In the genomic region with DNA sequence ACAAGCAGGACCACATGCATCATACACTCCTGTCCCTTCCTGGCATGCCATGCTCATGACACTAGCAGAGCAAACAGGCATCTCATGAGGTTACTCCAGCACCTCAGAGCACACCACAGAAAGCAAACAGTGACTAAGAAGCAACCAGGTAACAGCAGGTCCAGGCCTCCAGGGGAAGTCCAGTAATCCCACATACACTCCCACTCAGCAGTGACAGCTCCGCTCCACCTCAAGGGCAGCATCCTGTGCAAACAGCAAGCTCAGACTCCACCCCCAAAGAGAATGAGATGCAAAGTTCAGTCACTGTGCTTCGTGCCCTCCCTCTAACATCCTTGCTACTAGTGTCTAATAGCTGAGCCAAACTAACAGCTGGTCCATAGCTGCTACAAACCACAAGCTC, we compare ENCODE assay signal across 30 mouse cellular contexts. TPM values are rescaled to one million over a fixed set of nuclear protein-coding genes. Genes with fewer than 3 reads are reported as not detected.
DNase-seq lines count a peak whose midpoint lies in the region; ATAC-seq and TF ChIP-seq lines count a peak whose summit lies in the region.
"Had no signal": no experiment of that assay in that cellular context is flagged by ENCODE, and none has a peak within 500 bp of the region (broad histone marks: within the 10 kb centered on the region; RNA-seq: fewer than 3 reads in every experiment).

No protein-coding gene starts in this region.

- H3K4me2 ChIP-seq in stomach, embryonic 16.5 days (ENCODE audit: low read depth, low read length): no peak overlapping the region
- H3K4me2 ChIP-seq in hindbrain, embryonic 11.5 days (replicated peaks; ENCODE audit: low read depth, low read length): no peak overlapping the region
- H3K4me2 ChIP-seq: embryonic facial prominence, embryonic 15.5 days; forebrain, embryonic 12.5 days; heart, embryonic 12.5 days; hindbrain, embryonic 15.5 days; limb, embryonic 13.5 days; liver, embryonic 11.5 days; midbrain, embryonic 13.5 days had no signal

- no peaks in the 10 kb centered on the region for H3K36me3 ChIP-seq in kidney, adult 2 months (ENCODE audit: control insufficient read depth, insufficient read depth, low read length)
- no peaks in the 10 kb centered on the region for H3K36me3 ChIP-seq in stomach, embryonic 16.5 days (ENCODE audit: control insufficient read depth, insufficient read depth, low read length)
- no peaks in the 10 kb centered on the region for H3K36me3 ChIP-seq in hindbrain, embryonic 11.5 days (ENCODE audit: control insufficient read depth, insufficient read depth, low read length)
- H3K36me3 ChIP-seq: embryonic facial prominence, embryonic 10.5 days; embryonic facial prominence, embryonic 15.5 days; forebrain, embryonic 12.5 days; heart, embryonic 12.5 days; hindbrain, embryonic 15.5 days; limb, embryonic 13.5 days; midbrain, embryonic 13.5 days had no signal

- no peaks in the 10 kb centered on the region for H3K4me1 ChIP-seq in kidney, adult 2 months (ENCODE audit: control insufficient read depth, insufficient read depth, low read length)
- H3K4me1 ChIP-seq in stomach, embryonic 16.5 days (ENCODE audit: control insufficient read depth, insufficient read depth, low read length): peaks cover 12% of the 10 kb centered on the region; the same call in 1 of the 2 replicates
- no peaks in the 10 kb centered on the region for H3K4me1 ChIP-seq in hindbrain, embryonic 11.5 days (replicated peaks; ENCODE audit: control insufficient read depth, insufficient read depth, low read length)
- H3K4me1 ChIP-seq: embryonic facial prominence, embryonic 10.5 days; embryonic facial prominence, embryonic 15.5 days; forebrain, embryonic 12.5 days; heart, embryonic 12.5 days; hindbrain, embryonic 15.5 days; limb, embryonic 13.5 days; midbrain, embryonic 13.5 days had no signal

- no peak overlapping the region for H3K4me3 ChIP-seq in kidney, adult 2 months (ENCODE audit: insufficient read depth, low read depth, low read length)
- H3K4me3 ChIP-seq in stomach, embryonic 16.5 days (replicated peaks; ENCODE audit: low read length): no peak overlapping the region
- H3K4me3 ChIP-seq in hindbrain, embryonic 11.5 days (ENCODE audit: low read depth, low read length): no peak overlapping the region
- H3K4me3 ChIP-seq: embryonic facial prominence, embryonic 10.5 days; embryonic facial prominence, embryonic 15.5 days; forebrain, embryonic 12.5 days; heart, adult 2 months; heart, embryonic 12.5 days; hindbrain, embryonic 15.5 days; left cerebral cortex, adult 2 months; limb, embryonic 13.5 days; midbrain, embryonic 13.5 days had no signal

- peak; percentile 12 for DNase-seq in kidney, postnatal 14 days
- DNase-seq in kidney, adult 2 months: no peak
- DNase-seq in hindbrain, embryonic 11.5 days (ENCODE audit: low spot score): no peak
- no peak for DNase-seq in heart, postnatal 14 days
- DNase-seq: adrenal gland, adult 8-10 months; cerebellum, adult 2 months; cerebellum, postnatal 14 days; forebrain, postnatal 0 days; heart, adult 2 months; kidney, adult 11 months; kidney, postnatal 25 days; lung, postnatal 14 days; right cerebral cortex, adult 18-20 months; spleen, adult 18-20 months; thymus, adult 2 months; thymus, postnatal 4 days had no signal

- no peak for TF ChIP-seq CTCF in kidney, adult 2 months (conservative IDR thresholded peaks at IDR 0.05; ENCODE audit: insufficient read depth, insufficient read length, low read depth, low read length)

- H3K27me3 ChIP-seq in kidney, adult 2 months (replicated peaks; ENCODE audit: control insufficient read depth, insufficient read depth, low read length): no peaks in the 10 kb centered on the region
- H3K27me3 ChIP-seq in stomach, embryonic 16.5 days (ENCODE audit: control insufficient read depth, insufficient read depth, low read length): no peaks in the 10 kb centered on the region
- H3K27me3 ChIP-seq in hindbrain, embryonic 11.5 days (ENCODE audit: control insufficient read depth, insufficient read depth, low read length): no peaks in the 10 kb centered on the region
- H3K27me3 ChIP-seq: embryonic facial prominence, embryonic 15.5 days; forebrain, embryonic 12.5 days; heart, embryonic 12.5 days; hindbrain, embryonic 15.5 days; limb, embryonic 13.5 days; midbrain, embryonic 13.5 days had no signal

- no peak for TF ChIP-seq POLR2A in kidney, adult 2 months (IDR thresholded peaks at IDR 0.05; ENCODE audit: low read depth, low read length)

- H3K9me3 ChIP-seq in stomach, embryonic 16.5 days (replicated peaks; ENCODE audit: control insufficient read depth, low read length): no peaks in the 10 kb centered on the region
- H3K9me3 ChIP-seq in hindbrain, embryonic 11.5 days (ENCODE audit: control insufficient read depth, low read length): no peaks in the 10 kb centered on the region
- H3K9me3 ChIP-seq: embryonic facial prominence, embryonic 10.5 days; embryonic facial prominence, embryonic 15.5 days; forebrain, embryonic 12.5 days; heart, embryonic 12.5 days; hindbrain, embryonic 15.5 days; limb, embryonic 13.5 days; midbrain, embryonic 13.5 days had no signal

- WGBS in kidney, adult 2 months: 50% methylated on average over 2 of the region's 2 CpGs
- 38% methylated on average over 2 of the region's 2 CpGs for WGBS in stomach, embryonic 16.5 days
- 69% methylated on average over 2 of the region's 2 CpGs for WGBS in hindbrain, embryonic 11.5 days

- ATAC-seq in CD4-positive, CD25-positive, alpha-beta regulatory T cell, adult 4 months: peak; percentile 26
- peak; percentile 43 for ATAC-seq in activated CD4-positive, CD25-positive, alpha-beta regulatory T cell, adult 4 months
- ATAC-seq in stomach, embryonic 16.5 days (ENCODE audit: insufficient read depth, low FRiP score): peak; percentile 33; the same call in 1 of the 2 replicates
- ATAC-seq in hindbrain, embryonic 11.5 days (ENCODE audit: low FRiP score): no peak
- ATAC-seq: forebrain, postnatal 0 days; midbrain, embryonic 13.5 days had no signal

- no peak overlapping the region for H3K27ac ChIP-seq in kidney, adult 2 months (ENCODE audit: insufficient read depth, low read depth, low read length)
- no peak overlapping the region for H3K27ac ChIP-seq in stomach, embryonic 16.5 days (ENCODE audit: low read length)
- H3K27ac ChIP-seq in hindbrain, embryonic 11.5 days (ENCODE audit: low read depth, low read length): no peak overlapping the region
- H3K27ac ChIP-seq: embryonic facial prominence, embryonic 10.5 days; embryonic facial prominence, embryonic 15.5 days; forebrain, embryonic 12.5 days; heart, adult 2 months; hindbrain, embryonic 15.5 days; left cerebral cortex, adult 2 months; limb, embryonic 13.5 days; midbrain, embryonic 13.5 days had no signal

- intact Hi-C loops in heart, postnatal 14 days (cut with DNase I): no loop called here

- H3K9ac ChIP-seq in stomach, embryonic 16.5 days (ENCODE audit: low read length): no peak overlapping the region
- H3K9ac ChIP-seq in hindbrain, embryonic 11.5 days (ENCODE audit: low read depth, low read length): no peak overlapping the region
- H3K9ac ChIP-seq: embryonic facial prominence, embryonic 15.5 days; forebrain, embryonic 12.5 days; forebrain, postnatal 0 days; heart, embryonic 12.5 days; hindbrain, embryonic 15.5 days; limb, embryonic 13.5 days; midbrain, embryonic 13.5 days had no signal

RNA-seq across cellular contexts. Expression of a gene that starts 56.0 kb away (rescaled TPM):
- polyA plus RNA-seq in kidney, adult 2 months (2012; rRNA removed): 4.7 and 5.6 TPM in 2 replicates
- polyA plus RNA-seq in CD4-positive, CD25-positive, alpha-beta regulatory T cell, adult 4 months (2017; shearing (Covaris generic)): 1 to 10 TPM in 1 of 2 experiments, not detected in 1; 1.9 TPM
- polyA plus RNA-seq in activated CD4-positive, CD25-positive, alpha-beta regulatory T cell, adult 4 months (2017; shearing (Covaris generic)): under 1 TPM in 1 of 2 experiments, not detected in 1; 0.57 TPM
- 6.2 and 6.3 TPM in 2 replicates for polyA plus RNA-seq in stomach, embryonic 16.5 days (2015; fragmentation: Nextera tagmentation; extraction: Ambion mirVana)
- polyA plus RNA-seq in hindbrain, embryonic 11.5 days (2014; fragmentation: Nextera tagmentation; extraction: Ambion mirVana): 6.0 and 6.2 TPM in 2 replicates
- total RNA-seq in heart, postnatal 14 days (2021): 1 to 10 TPM in 1 of 2 experiments, under 1 TPM in 1; 0.73 to 1.7 TPM
- total RNA-seq: hematopoietic stem cell, adult 5-6 weeks; neutrophil, adult 5-6 weeks had no signal

RNA-seq across cellular contexts. Expression of a gene that starts 56.1 kb away (rescaled TPM):
- 17.5 and 20.6 TPM in 2 replicates for polyA plus RNA-seq in kidney, adult 2 months (2012; rRNA removed)
- polyA plus RNA-seq in CD4-positive, CD25-positive, alpha-beta regulatory T cell, adult 4 months (2017; shearing (Covaris generic)): 10 to 100 TPM; 16.1 to 17.9 TPM
- 10 to 100 TPM; 18.3 to 19.1 TPM for polyA plus RNA-seq in activated CD4-positive, CD25-positive, alpha-beta regulatory T cell, adult 4 months (2017; shearing (Covaris generic))
- polyA plus RNA-seq in stomach, embryonic 16.5 days (2015; fragmentation: Nextera tagmentation; extraction: Ambion mirVana): 41.8 and 48.2 TPM in 2 replicates
- 34.9 and 39.4 TPM in 2 replicates for polyA plus RNA-seq in hindbrain, embryonic 11.5 days (2014; fragmentation: Nextera tagmentation; extraction: Ambion mirVana)
- 10 to 100 TPM; 13.1 to 14.6 TPM for total RNA-seq in heart, postnatal 14 days (2021)
